Mouse (Mus musculus) adrenal gland, adult (tissue): Measurements from ENCODE around the gene Prl7a1.

Experiments
- DNase-seq, 2 experiments: peaks; one replicate each; pipeline ENCODE4 v3.0.0; 2022 to 2023; ENCODE audit warnings: low spot score in 1 of 2; ENCODE audit not compliant: inconsistent age in 2 of 2

The Prl7a1 gene

GRCm38 (mm10) chr13:27642393-27642792 lies at the start of gene Prl7a1:
TSS of gene Prl7a1 (minus strand) at chr13:27642493.
- no peak for DNase-seq

DNA sequence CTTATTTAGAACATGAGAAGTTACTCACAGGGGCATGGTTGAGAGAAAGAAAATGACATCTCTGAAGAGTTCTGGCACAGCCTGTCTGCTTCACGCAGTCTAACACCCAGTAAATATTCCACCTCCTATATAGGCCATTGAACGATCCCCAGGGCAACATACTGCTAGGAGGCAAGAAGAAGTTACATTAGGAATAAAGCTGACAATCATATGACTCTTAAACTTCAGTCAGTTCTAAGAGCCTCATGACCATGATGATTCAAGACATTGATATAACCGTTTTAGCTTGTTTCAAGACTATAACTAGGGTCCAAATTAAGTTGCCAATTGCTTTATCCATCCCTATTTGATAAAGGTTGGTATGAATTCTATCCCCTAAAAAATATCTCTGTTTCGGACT lies 25.6 kb upstream of the Prl7a1 start, which contains the start of gene Prl7a2:
Gene Prl7a2, minus strand, starts transcription at position 101 of the 400 bp plus-strand sequence.
- no peak for DNase-seq

GRCm38 (mm10) chr13:27660747-27661146 lies 18.5 kb upstream of the Prl7a1 start:
- no peak for DNase-seq

DNA sequence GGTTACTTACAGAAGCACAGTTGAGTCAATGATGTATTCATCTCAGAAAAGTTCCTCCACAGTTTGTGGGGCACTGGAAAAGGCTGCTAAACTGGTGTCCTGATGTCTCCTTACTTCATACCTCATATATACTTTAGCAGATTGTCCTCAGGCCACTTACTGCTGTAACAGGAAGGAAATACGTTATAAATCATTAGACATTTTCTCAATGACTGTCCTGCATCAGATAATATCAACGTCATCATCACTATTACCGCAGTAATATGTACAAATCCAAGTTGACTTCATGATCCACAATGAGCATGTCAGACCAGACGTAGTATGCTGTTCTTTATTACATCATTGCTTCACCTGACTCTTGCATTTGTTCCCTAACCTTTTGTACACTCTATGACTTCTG lies 31.8 kb downstream of the Prl7a1 start, which contains the start of gene Prl7b1:
Gene Prl7b1, minus strand, starts transcription at position 101 of the 400 bp plus-strand sequence.
- no peak for DNase-seq
